Mouse (Mus musculus) central nervous system, embryonic 11.5 days (tissue): Measurements from ENCODE around the gene Ccnb3. TPM values are rescaled to one million over a fixed set of nuclear protein-coding genes. Genes with fewer than 3 reads are reported as not detected.

Source experiments
- polyA plus RNA-seq: library from polyadenylated mRNA; depleted of rRNA; stranded (reverse); fragments of >200 nt; gene quantifications from 2 replicates; pipeline ENCODE4 v1.2.3, GENCODE M21; 2012; rRNA removed

The Ccnb3 gene
- 0.01 and 0.09 TPM in 2 replicates for polyA plus RNA-seq

GRCm38 (mm10) chrX:7041519-7041918, at the start of gene Ccnb3:
Ccnb3 (minus strand) TSS chrX:7041619.

GRCm38 (mm10) chrX:7067219-7067618, 25.8 kb upstream of the Ccnb3 start, which contains the start of gene Akap4:
Akap4 (plus strand) TSS chrX:7067519.

Other genes with a start within 250 kb of the Ccnb3 start
- not detected in 2 replicates for gene Akap4, start 25.9 kb upstream of the Ccnb3 start, polyA plus RNA-seq